In the genomic region with DNA sequence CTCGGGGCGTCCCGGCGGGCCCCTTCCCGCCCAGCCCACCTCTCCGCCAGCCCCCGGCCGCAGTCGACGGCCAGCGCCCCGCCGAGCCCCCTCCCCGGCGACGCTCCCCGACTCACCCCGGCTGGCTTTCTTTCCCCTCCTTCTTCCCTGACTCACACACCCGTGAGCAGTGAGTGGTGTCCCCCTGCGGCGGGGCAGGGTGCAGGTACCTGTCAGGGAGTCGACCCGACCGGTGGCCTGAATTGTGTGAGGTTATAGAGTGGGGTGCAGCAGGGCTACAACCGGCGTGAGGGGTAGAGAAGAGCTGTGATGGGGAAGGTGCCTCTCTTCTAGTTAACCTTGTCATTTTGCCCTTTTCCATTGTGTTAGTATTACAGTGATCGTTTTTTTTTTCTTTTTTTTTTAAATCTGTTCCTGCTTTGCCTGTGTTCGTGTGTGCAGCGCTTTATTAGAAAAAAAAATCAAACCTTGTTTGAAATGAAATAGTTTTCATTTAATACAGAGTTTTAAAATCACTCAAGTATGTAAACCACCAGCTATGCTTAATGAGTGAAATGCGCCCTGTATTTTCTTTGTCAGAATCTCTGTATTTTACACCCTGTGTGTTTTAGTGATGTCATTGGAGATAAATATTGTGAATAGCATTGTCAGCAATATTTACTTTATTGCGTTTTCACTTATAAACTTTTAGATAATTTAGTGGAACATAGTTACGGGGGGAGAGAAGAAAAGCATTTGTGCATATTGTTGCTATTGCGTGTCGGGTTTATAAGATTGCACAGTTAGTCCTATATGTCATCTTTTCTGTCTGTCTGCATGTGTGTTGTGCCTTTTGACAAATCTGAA, we compare ENCODE assay signal across 8 mouse cellular contexts. TPM values are rescaled to one million over a fixed set of nuclear protein-coding genes. Genes with fewer than 3 reads are reported as not detected.
A peak's percentile ranks its signal among the peaks of the same experiment; 100 is the strongest.
DNase-seq lines count a peak whose midpoint lies in the region; ATAC-seq and TF ChIP-seq lines count a peak whose summit lies in the region.

No protein-coding gene starts in this region.

- H3K9me3 ChIP-seq in forebrain, postnatal 0 days (ENCODE audit: low read length): no peaks in the 10 kb centered on the region
- no peaks in the 10 kb centered on the region for H3K9me3 ChIP-seq in intestine, embryonic 14.5 days (ENCODE audit: control insufficient read depth, low read length)
- H3K9me3 ChIP-seq in liver, embryonic 11.5 days (ENCODE audit: control insufficient read depth, low read length): no peaks in the 10 kb centered on the region

- peak overlapping the region; percentile 90 for H3K27ac ChIP-seq in forebrain, postnatal 0 days (ENCODE audit: low read depth, low read length)
- H3K27ac ChIP-seq in intestine, embryonic 14.5 days (ENCODE audit: low read depth): peak overlapping the region; percentile 91
- peak overlapping the region; percentile 82 for H3K27ac ChIP-seq in liver, embryonic 11.5 days (ENCODE audit: low read depth, low read length)

- peak; percentile 32 for DNase-seq in left cerebral cortex, postnatal 4 days
- no peak for DNase-seq in left cerebral cortex, adult 11 months (ENCODE audit: low spot score)
- DNase-seq in cerebellum, adult 18-20 months: peak; percentile 61 to 62
- DNase-seq in forebrain, postnatal 0 days: peak; percentile 36
- DNase-seq in intestine, embryonic 14.5 days (ENCODE audit: low spot score): peak; percentile 79
- DNase-seq in liver, embryonic 11.5 days (ENCODE audit: low spot score): peak; percentile 64
- peak; percentile 58 for DNase-seq in testis, postnatal 10 days (ENCODE audit: low spot score)

- intact Hi-C loops in left cerebral cortex, postnatal 4 days (cut with DNase I): loop anchor here (5.0 kb wide), 1 partner anchor 82 kb away; the partner anchor contains the start of gene Rbm26

- H3K4me1 ChIP-seq in forebrain, postnatal 0 days (ENCODE audit: insufficient read depth): no peaks in the 10 kb centered on the region; the same call in 1 of the 2 replicates
- H3K4me1 ChIP-seq in intestine, embryonic 14.5 days (replicated peaks; ENCODE audit: control insufficient read depth, insufficient read depth, low read length): peaks cover 8% of the 10 kb centered on the region
- H3K4me1 ChIP-seq in liver, embryonic 11.5 days (replicated peaks; ENCODE audit: control insufficient read depth, insufficient read depth, low read length): no peaks in the 10 kb centered on the region; the same call in 1 of the 2 replicates

- no peaks in the 10 kb centered on the region for H3K27me3 ChIP-seq in forebrain, postnatal 0 days (ENCODE audit: insufficient read depth, low read length)
- H3K27me3 ChIP-seq in intestine, embryonic 14.5 days (replicated peaks; ENCODE audit: control insufficient read depth, insufficient read depth, low read length): no peaks in the 10 kb centered on the region
- H3K27me3 ChIP-seq in liver, embryonic 11.5 days (replicated peaks; ENCODE audit: control insufficient read depth, insufficient read depth, low read length): no peaks in the 10 kb centered on the region

- peak overlapping the region; percentile 65 for H3K4me2 ChIP-seq in forebrain, postnatal 0 days (ENCODE audit: low read depth)
- H3K4me2 ChIP-seq in intestine, embryonic 14.5 days (ENCODE audit: low read length): peak overlapping the region; percentile 67
- H3K4me2 ChIP-seq in liver, embryonic 11.5 days: peak overlapping the region; percentile 83

- peak; percentile 64 for ATAC-seq in forebrain, postnatal 0 days
- ATAC-seq in intestine, embryonic 14.5 days (replicated peaks; ENCODE audit: low FRiP score, low TSS enrichment, low read depth): peak; percentile 75
- ATAC-seq in liver, embryonic 11.5 days (replicated peaks; ENCODE audit: low FRiP score): peak; percentile 66
- peak; percentile 38; the same call in 1 of the 2 replicates for ATAC-seq in monocyte, adult 5-6 weeks (replicated peaks; ENCODE audit: insufficient number of reproducible peaks, low FRiP score, low TSS enrichment, poor library complexity, severe bottlenecking)

- peak; percentile 34 for TF ChIP-seq CTCF in forebrain, postnatal 0 days (IDR thresholded peaks at IDR 0.05; ENCODE audit: low read depth)

- WGBS in forebrain, postnatal 0 days: 8% methylated on average over 32 of the region's 34 CpGs
- 5% methylated on average over 24 of the region's 34 CpGs for WGBS in intestine, embryonic 14.5 days
- 13% methylated on average over 25 of the region's 34 CpGs for WGBS in liver, embryonic 11.5 days

- H3K9ac ChIP-seq in forebrain, postnatal 0 days: peak overlapping the region; percentile 89
- peak overlapping the region; percentile 88 for H3K9ac ChIP-seq in intestine, embryonic 14.5 days (ENCODE audit: low read length)
- H3K9ac ChIP-seq in liver, embryonic 11.5 days (ENCODE audit: low read depth, low read length): peak overlapping the region; percentile 81

- no peaks in the 10 kb centered on the region for H3K36me3 ChIP-seq in forebrain, postnatal 0 days (ENCODE audit: insufficient read depth)
- no peaks in the 10 kb centered on the region for H3K36me3 ChIP-seq in intestine, embryonic 14.5 days (ENCODE audit: control insufficient read depth, insufficient read depth, low read length)
- H3K36me3 ChIP-seq in liver, embryonic 11.5 days (ENCODE audit: control insufficient read depth, insufficient read depth, low read length): no peaks in the 10 kb centered on the region

- H3K4me3 ChIP-seq in forebrain, postnatal 0 days (ENCODE audit: low read depth, low read length): peak overlapping the region; percentile 74
- peak overlapping the region; percentile 80 for H3K4me3 ChIP-seq in intestine, embryonic 14.5 days (ENCODE audit: low read depth, low read length)
- H3K4me3 ChIP-seq in liver, embryonic 11.5 days (ENCODE audit: low read depth, low read length): peak overlapping the region; percentile 72

RNA-seq across cellular contexts. Expression of gene Ndfip2, which starts 0.9 kb away (rescaled TPM):
- total RNA-seq in left cerebral cortex, postnatal 4 days (2021): 10 to 100 TPM; 79.2 to 80.4 TPM
- total RNA-seq in forebrain, postnatal 0 days (2014; rRNA removed): 111 and 126 TPM in 2 replicates
- 86.5 and 97.6 TPM in 2 replicates for polyA plus RNA-seq in forebrain, postnatal 0 days (2015; fragmentation: Nextera tagmentation; extraction: Ambion mirVana)
- 76.8 and 95.3 TPM in 2 replicates for polyA plus RNA-seq in intestine, embryonic 14.5 days (2014; fragmentation: Nextera tagmentation; extraction: Ambion mirVana)
- polyA plus RNA-seq in liver, embryonic 11.5 days (2014; fragmentation: Nextera tagmentation; extraction: Ambion mirVana): 35.3 and 38.4 TPM in 2 replicates
- 46.9 to 55.7 TPM (median 54.0 TPM) in 3 replicates for total RNA-seq in monocyte, adult 5-6 weeks (2017)
